In the genomic region with DNA sequence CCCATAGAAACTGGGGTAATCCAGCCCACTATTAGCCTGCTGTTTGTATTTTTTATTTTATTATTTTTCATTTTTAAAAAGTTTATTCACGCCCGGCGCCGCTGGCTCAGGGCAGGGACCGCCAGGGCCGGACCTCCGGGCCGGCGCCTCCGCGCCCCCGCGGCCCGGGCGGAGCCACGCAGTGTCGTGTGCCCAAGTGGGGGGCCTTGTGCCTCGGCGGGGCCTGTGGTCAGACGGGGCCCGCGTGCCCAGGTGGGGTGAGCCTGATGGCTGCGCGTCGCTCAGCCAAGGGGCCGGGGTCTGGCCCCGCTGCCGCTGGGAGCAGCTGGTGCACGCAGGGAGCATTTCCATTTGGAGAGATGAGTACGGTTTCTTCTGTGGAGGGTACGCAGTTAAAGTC, we compare ENCODE assay signal across 21 mouse cellular contexts.
A peak's percentile ranks its signal among the peaks of the same experiment; 100 is the strongest.
DNase-seq lines count a peak whose midpoint lies in the region; ATAC-seq and TF ChIP-seq lines count a peak whose summit lies in the region.
"Had no signal": no experiment of that assay in that cellular context is flagged by ENCODE, and none has a peak within 500 bp of the region (broad histone marks: within the 10 kb centered on the region; RNA-seq: fewer than 3 reads in every experiment).

No protein-coding gene starts in this region.

- no peak overlapping the region for H3K27ac ChIP-seq in embryonic facial prominence, embryonic 12.5 days
- no peak overlapping the region for H3K27ac ChIP-seq in embryonic facial prominence, embryonic 10.5 days (replicated peaks)
- H3K27ac ChIP-seq in kidney, embryonic 15.5 days = no peak overlapping the region
- H3K27ac ChIP-seq: gastrocnemius, adult 2 months; hindbrain, embryonic 10.5 days had no signal

- no peaks in the 10 kb centered on the region for H3K36me3 ChIP-seq in embryonic facial prominence, embryonic 12.5 days
- no peaks in the 10 kb centered on the region for H3K36me3 ChIP-seq in embryonic facial prominence, embryonic 10.5 days (replicated peaks)
- H3K36me3 ChIP-seq in kidney, embryonic 15.5 days = no peaks in the 10 kb centered on the region
- no peaks in the 10 kb centered on the region for H3K36me3 ChIP-seq in E14TG2a.4 (ENCODE audit: insufficient read depth, low read length)
- H3K36me3 ChIP-seq: heart, embryonic 12.5 days; hindbrain, embryonic 10.5 days had no signal

- no peak overlapping the region for H3K4me2 ChIP-seq in embryonic facial prominence, embryonic 12.5 days (replicated peaks)
- no peak overlapping the region for H3K4me2 ChIP-seq in kidney, embryonic 15.5 days
- H3K4me2 ChIP-seq: heart, embryonic 12.5 days had no signal

- no peaks in the 10 kb centered on the region for H3K9me3 ChIP-seq in embryonic facial prominence, embryonic 12.5 days
- H3K9me3 ChIP-seq in embryonic facial prominence, embryonic 10.5 days = peaks cover 6% of the 10 kb centered on the region; the same call in 1 of the 2 replicates
- 0 out of 2 replicates have a peak, but pooled peaks cover 3% of the 10 kb centered on the region for H3K9me3 ChIP-seq in kidney, embryonic 15.5 days (replicated peaks)
- H3K9me3 ChIP-seq in E14TG2a.4 (ENCODE audit: low read length) = no peaks in the 10 kb centered on the region
- H3K9me3 ChIP-seq: hindbrain, embryonic 10.5 days had no signal

- no peak for TF ChIP-seq CTCF in E14TG2a.4 (conservative IDR thresholded peaks at IDR 0.05; ENCODE audit: low read length)

- H3K27me3 ChIP-seq in embryonic facial prominence, embryonic 12.5 days = no peaks in the 10 kb centered on the region
- no peaks in the 10 kb centered on the region for H3K27me3 ChIP-seq in embryonic facial prominence, embryonic 10.5 days (replicated peaks; ENCODE audit: low read depth, poor library complexity, severe bottlenecking)
- no peaks in the 10 kb centered on the region for H3K27me3 ChIP-seq in kidney, embryonic 15.5 days
- H3K27me3 ChIP-seq in E14TG2a.4 (ENCODE audit: insufficient read depth, low read length) = peaks cover 6% of the 10 kb centered on the region
- H3K27me3 ChIP-seq: heart, embryonic 12.5 days had no signal

- H3K4me3 ChIP-seq in embryonic facial prominence, embryonic 12.5 days = no peak overlapping the region
- H3K4me3 ChIP-seq in embryonic facial prominence, embryonic 10.5 days = no peak overlapping the region
- H3K4me3 ChIP-seq in kidney, embryonic 15.5 days (replicated peaks) = no peak overlapping the region
- H3K4me3 ChIP-seq in E14TG2a.4 (replicated peaks; ENCODE audit: low read length) = peak overlapping the region; percentile 65
- H3K4me3 ChIP-seq: gastrocnemius, adult 2 months; heart, embryonic 12.5 days; hindbrain, embryonic 10.5 days had no signal

- ATAC-seq in embryonic facial prominence, embryonic 12.5 days (ENCODE audit: insufficient number of reproducible peaks, insufficient read depth, low FRiP score, low TSS enrichment) = 0 out of 2 replicates have a peak, but pooled peaks have one; percentile 47
- ATAC-seq in kidney, embryonic 15.5 days (replicated peaks; ENCODE audit: low FRiP score) = 0 out of 2 replicates have a peak, but pooled peaks have one; percentile 33
- ATAC-seq: CD4-positive, CD25-positive, alpha-beta regulatory T cell, adult 4 months; forebrain, postnatal 0 days; hindbrain, embryonic 16.5 days; inflammation-experienced regulatory T-cells, adult 6 months; intestine, postnatal 0 days had no signal

- H3K9ac ChIP-seq in embryonic facial prominence, embryonic 12.5 days = no peak overlapping the region
- no peak overlapping the region for H3K9ac ChIP-seq in kidney, embryonic 15.5 days
- H3K9ac ChIP-seq: forebrain, postnatal 0 days; heart, embryonic 12.5 days had no signal

- DNase-seq in embryonic facial prominence, embryonic 10.5 days (ENCODE audit: low spot score) = no peak
- no peak for DNase-seq in kidney, postnatal 10 days
- DNase-seq in ZHBTc4 (ENCODE audit: low read depth, low spot score) = peak; percentile 23
- no peak for DNase-seq in frontal cortex, adult 2 months (ENCODE audit: extremely low spot score in 1 of 2, low spot score in 1 of 2)
- DNase-seq: adrenal gland, postnatal 10 days; B cell, adult 2 months; cerebellum, adult 11 months; cerebellum, adult 8-10 months; cerebellum, postnatal 14 days; forebrain, postnatal 0 days; gastrocnemius, adult 2 months; gastrocnemius, postnatal 25 days had no signal

- 89% methylated on average over 31 of the region's 31 CpGs for WGBS in embryonic facial prominence, embryonic 12.5 days
- WGBS in embryonic facial prominence, embryonic 10.5 days = 88% methylated on average over 31 of the region's 31 CpGs
- 92% methylated on average over 31 of the region's 31 CpGs for WGBS in kidney, embryonic 15.5 days

- H3K4me1 ChIP-seq in embryonic facial prominence, embryonic 12.5 days = no peaks in the 10 kb centered on the region
- no peaks in the 10 kb centered on the region for H3K4me1 ChIP-seq in embryonic facial prominence, embryonic 10.5 days
- H3K4me1 ChIP-seq in kidney, embryonic 15.5 days = no peaks in the 10 kb centered on the region
- H3K4me1 ChIP-seq in E14TG2a.4 (replicated peaks; ENCODE audit: low read depth, low read length) = no peaks in the 10 kb centered on the region
- H3K4me1 ChIP-seq: heart, embryonic 12.5 days; hindbrain, embryonic 10.5 days had no signal
